Mouse (Mus musculus) NIH3T3 (cell line): ENCODE measurements around the gene Serpina1c.
"Not testable (repeated sequence)": the region's sequence is repeated elsewhere in the genome, so short reads cannot be mapped to it uniquely, and the experiment has no call there.

Experiments used
- DNase-seq: peaks from one replicate; pipeline ENCODE4 v3.0.0-alpha.2; 2012; ENCODE audit warnings: low read depth

Gene Serpina1c

GRCm38 (mm10) chr12:103904837-103905340 lies at the start of gene Serpina1c:
Gene Serpina1c, minus strand, starts transcription at chr12:103904887.
- not testable (repeated sequence) for DNase-seq

DNA sequence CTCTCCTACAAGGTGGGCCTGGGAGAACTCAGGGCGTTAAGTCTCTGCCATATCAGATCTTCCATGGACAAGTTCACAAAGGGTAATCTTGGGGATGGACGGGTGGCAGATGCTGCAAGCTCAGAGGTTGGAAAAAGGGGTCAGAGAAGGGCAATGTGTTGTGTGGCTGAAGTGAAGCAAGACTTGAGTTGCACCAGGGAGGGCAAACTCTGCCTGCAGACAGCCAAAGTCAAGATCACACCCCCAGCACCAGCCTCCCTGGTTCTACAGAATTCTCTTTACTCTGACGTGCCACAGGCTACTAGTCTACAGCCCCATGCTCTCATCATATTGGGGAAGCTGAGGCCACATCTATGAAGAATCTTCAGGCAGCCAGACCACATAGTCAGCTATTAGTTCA lies 48.3 kb upstream of the Serpina1c start:
- not testable (repeated sequence) for DNase-seq

GRCm38 (mm10) chr12:103946243-103946642 lies 41.6 kb upstream of the Serpina1c start:
- no peak for DNase-seq

DNA sequence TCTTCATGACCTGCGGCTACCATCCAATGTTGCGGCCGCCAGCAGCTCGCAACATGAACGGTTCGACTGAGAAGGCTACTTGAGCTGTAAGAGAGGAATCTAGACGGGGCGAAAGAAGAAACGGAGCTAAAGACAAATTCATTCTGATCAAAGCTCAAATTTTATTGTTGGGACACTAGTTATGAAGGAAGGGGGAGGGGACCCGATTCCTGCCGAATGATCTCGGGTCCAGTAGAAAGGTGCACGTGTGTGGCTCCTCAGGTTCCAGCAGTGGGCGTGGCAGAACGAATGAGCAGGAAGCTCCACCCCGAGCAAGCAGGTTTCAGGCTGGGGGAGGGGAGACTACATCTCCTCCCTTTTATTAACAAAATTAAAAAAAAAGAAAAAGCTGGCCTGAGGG lies 4.5 kb upstream of the Serpina1c start:
- DNase-seq = not testable (repeated sequence)

DNA sequence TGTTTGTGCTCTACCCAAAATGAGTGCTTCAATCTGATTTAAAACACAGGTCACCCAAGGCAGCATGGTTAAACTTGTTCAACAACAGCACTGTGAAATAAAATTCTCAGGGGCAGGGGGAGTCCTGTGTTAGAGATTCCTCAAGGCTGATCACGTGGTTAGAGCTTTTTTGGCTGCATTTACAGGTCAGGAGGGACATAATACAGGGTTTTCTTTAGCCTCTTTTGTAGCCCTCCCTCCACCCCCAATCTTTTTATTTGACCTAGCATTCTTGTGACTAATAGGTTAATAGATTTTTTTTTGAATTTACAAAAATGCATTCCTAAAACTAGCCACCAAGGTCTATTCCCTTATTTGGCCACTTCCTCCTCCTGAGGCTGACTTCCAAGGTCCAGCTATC lies 3.1 kb upstream of the Serpina1c start:
- not testable (repeated sequence) for DNase-seq

GRCm38 (mm10) chr12:103901929-103902328 lies 2.8 kb downstream of the Serpina1c start:
- DNase-seq = not testable (repeated sequence)

- not testable (repeated sequence) for DNase-seq
Observed at GRCm38 (mm10) chr12:103866873-103867272, 37.8 kb downstream of the Serpina1c start.

GRCm38 (mm10) chr12:103863101-103863974 lies 41.3 kb downstream of the Serpina1c start, which contains the start of gene Serpina1a:
Gene Serpina1a, minus strand, starts transcription at chr12:103863562.
- not testable (repeated sequence) for DNase-seq

DNA sequence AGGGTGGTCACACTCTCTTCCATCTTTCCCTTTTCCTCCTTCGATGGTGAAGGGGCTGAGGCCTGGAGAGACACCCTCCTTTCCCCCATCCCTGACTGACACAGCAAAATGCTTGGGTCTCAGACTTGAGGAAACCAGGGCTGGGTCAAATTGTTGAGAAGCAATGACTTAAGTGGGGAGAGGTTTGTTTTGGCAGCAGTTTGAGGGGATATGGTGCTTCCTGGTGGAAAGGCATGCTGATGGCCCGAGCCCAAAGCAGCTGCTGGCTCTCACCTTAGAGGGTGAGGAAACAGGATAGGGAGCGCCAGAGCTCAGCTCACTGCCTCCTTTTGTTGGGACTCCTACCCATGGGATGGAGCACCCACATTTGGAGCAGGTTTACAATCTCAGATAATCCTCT lies 43.7 kb downstream of the Serpina1c start:
- no peak for DNase-seq

DNA sequence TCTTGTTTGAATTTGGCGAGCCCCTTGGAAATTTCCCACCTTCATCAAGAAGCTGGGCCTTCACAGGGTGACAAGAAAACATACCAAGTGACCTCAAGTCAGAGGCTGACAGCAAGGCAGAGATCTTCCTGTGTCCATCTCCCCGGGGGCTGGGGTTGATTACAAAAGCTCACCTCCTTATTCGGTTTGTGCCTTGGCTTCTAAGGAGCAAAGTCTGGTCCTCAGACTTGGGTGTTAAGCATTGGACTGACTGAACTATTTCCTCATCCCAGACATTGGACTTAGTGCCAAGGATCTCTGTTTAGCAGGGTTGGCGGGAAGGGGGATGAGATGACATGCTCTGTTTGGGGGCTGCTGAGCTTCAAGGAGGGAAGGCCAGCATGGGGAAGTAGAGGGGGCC lies 44.1 kb downstream of the Serpina1c start:
- DNase-seq = not testable (repeated sequence)

- DNase-seq = not testable (repeated sequence)
Observed at GRCm38 (mm10) chr12:103859584-103859983, 45.1 kb downstream of the Serpina1c start.

GRCm38 (mm10) chr12:103853032-103853431 lies 51.7 kb downstream of the Serpina1c start:
- not testable (repeated sequence) for DNase-seq
